Mouse (Mus musculus): ENCODE data around the gene Pmp22. TPM values are rescaled to one million over a fixed set of nuclear protein-coding genes. Genes with fewer than 3 reads are reported as not detected.

Pmp22 gene
- polyA plus RNA-seq, 1 experiment from 2014 or later, result 119 TPM

DNA sequence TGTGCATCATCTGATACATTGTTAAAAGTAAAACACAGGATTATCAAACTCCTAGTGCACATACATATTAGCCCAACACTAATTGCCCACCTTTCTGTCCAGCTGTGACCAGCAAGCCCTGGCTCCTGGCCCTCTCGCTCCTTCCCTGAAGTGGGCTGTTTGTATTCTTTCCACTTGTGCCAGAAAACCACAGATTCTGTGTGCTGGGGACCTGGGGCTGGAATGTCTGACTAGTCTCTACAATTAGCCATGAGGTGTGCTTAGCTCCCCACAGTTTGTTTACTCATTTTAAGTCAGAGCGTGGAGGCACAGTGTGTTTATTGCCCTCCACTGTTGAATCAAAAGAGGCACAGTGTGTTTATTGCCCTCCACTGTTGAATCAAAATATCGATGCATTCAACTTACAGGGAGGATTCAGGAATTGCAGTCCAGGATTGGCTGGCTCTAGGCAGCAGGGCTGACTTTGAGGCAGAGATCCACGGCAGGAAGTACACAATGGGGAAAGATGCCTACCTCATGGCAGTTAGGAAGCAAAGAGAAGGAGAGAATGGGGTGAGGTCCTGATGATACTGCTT, 5.9 kb upstream of the Pmp22 start:
- ATAC-seq (replicated peaks; ENCODE audit: extremely low read depth, insufficient read depth, low FRiP score), result no peak
- H3K36me3 ChIP-seq (ENCODE audit: control insufficient read depth, insufficient read depth), result no peaks in the 10 kb centered on the region

DNA sequence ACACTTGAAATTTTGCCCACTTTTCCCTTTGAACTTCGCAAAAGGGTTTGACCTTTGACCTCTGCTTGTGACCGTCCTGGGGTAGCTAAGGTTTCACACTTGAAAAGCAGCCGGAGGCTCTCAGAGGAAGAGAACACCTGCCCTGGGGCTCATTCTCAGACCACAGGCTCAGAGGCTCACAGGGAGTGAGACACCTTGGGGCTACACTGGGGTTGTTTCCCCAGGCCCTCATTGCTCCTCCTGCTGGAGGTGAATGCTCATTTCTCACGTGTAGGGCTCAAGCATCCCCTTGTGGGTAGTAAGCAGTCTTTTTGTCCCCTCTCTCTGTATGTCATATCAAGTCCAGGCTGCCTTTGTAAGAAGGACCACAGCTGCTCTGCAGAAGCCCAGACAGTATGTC, 4.5 kb upstream of the Pmp22 start:
- peaks cover 14% of the 10 kb centered on the region for H3K4me1 ChIP-seq (ENCODE audit: control insufficient read depth, insufficient read depth, low read length)
- H3K9me3 ChIP-seq (replicated peaks; ENCODE audit: control insufficient read depth, low read length), result no peaks in the 10 kb centered on the region
- H3K9ac ChIP-seq (ENCODE audit: low read length), result no peak overlapping the region
- H3K4me3 ChIP-seq (ENCODE audit: low read length), result no peak overlapping the region
- WGBS, result 23% methylated on average over 4 of the region's 4 CpGs
- no peaks in the 10 kb centered on the region for H3K36me3 ChIP-seq (ENCODE audit: control insufficient read depth, insufficient read depth)
- no peak overlapping the region for H3K4me2 ChIP-seq (ENCODE audit: low read depth, low read length)
- 0 out of 2 replicates have a peak, but pooled peaks have one; percentile 8 for ATAC-seq (replicated peaks; ENCODE audit: extremely low read depth, insufficient read depth, low FRiP score)
- no peak overlapping the region for H3K27ac ChIP-seq (ENCODE audit: low read length)
- H3K27me3 ChIP-seq (ENCODE audit: control insufficient read depth, insufficient read depth, low read length), result no peaks in the 10 kb centered on the region

More for the DNA sequence above, 5.9 kb upstream of the Pmp22 start:
- Histone ChIP-seq H3K9ac (ENCODE audit: low read length) (no peak overlapping the region), H3K27ac (ENCODE audit: low read length) (no peak overlapping the region), H3K4me1 (ENCODE audit: control insufficient read depth, insufficient read depth, low read length) (peaks cover 16% of the 10 kb centered on the region), H3K4me2 (ENCODE audit: low read depth, low read length) (no peak overlapping the region), H3K4me3 (ENCODE audit: low read length) (no peak overlapping the region), H3K27me3 (ENCODE audit: control insufficient read depth, insufficient read depth, low read length) (no peaks in the 10 kb centered on the region), H3K9me3 (replicated peaks; ENCODE audit: control insufficient read depth, low read length) (no peaks in the 10 kb centered on the region)
- 83% methylated on average over 4 of the region's 4 CpGs for WGBS

DNA sequence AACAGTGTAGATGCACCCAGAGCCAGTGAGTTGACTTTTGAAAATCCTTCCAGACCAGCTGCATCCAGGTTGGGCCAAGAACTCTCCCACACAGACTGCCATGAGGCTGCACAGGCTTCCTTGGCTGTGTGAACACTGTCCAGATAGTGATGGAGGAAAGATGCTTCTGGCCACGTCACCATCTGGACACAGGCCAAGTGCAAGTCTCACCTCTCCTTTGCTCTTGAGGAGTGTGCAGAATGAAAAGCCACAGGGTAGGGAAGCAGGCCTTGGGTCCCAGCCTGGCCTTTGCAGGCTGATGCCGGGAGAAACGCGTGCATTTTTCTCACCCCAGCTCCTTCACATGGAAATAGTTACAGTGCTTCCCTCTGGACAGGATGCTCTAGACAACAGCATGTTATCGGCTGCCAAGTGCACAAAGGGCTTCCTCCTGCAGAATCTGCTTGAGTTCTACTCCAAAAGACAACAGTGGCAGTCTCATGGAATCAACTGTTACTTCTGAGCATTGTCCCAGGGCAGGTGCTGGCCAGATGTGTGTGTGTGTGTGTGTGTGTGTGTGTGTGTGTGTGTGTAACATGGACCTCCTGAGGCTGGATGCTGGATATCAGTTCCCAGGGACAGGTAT, 2.8 kb upstream of the Pmp22 start:
- 45% methylated on average over 5 of the region's 5 CpGs for WGBS
- Histone ChIP-seq H3K9me3 (replicated peaks; ENCODE audit: control insufficient read depth, low read length) (no peaks in the 10 kb centered on the region), H3K4me3 (ENCODE audit: low read length) (no peak overlapping the region), H3K9ac (ENCODE audit: low read length) (no peak overlapping the region), H3K27ac (ENCODE audit: low read length) (peak overlapping the region; percentile 47; the same call in 1 of the 2 replicates), H3K36me3 (ENCODE audit: control insufficient read depth, insufficient read depth) (no peaks in the 10 kb centered on the region), H3K4me2 (ENCODE audit: low read depth, low read length) (no peak overlapping the region), H3K4me1 (ENCODE audit: control insufficient read depth, insufficient read depth, low read length) (peaks cover 21% of the 10 kb centered on the region), H3K27me3 (ENCODE audit: control insufficient read depth, insufficient read depth, low read length) (no peaks in the 10 kb centered on the region)
- peak; percentile 23; the same call in 1 of the 2 replicates for ATAC-seq (replicated peaks; ENCODE audit: extremely low read depth, insufficient read depth, low FRiP score)

DNA sequence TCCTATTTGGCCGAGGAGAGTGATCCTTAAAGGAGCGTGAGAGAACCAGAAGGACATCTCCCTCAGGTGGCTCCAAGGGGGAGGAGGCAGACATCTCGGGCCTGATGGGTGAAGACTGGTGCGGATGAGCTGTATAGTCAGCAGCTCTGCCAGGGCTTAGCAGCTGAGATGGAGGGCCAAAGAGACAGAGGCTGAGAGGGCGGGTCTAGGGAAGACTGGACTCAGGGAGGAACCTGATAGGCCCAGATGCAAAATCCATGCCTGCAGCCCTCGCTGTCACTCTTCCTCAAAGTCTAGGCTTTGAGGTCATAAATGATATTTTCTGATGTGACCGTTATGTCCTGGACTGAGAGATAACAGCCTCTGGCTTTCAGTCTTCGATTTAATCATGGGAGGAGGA, 1.8 kb upstream of the Pmp22 start:
- no peaks in the 10 kb centered on the region for H3K36me3 ChIP-seq (ENCODE audit: control insufficient read depth, insufficient read depth)
- H3K27me3 ChIP-seq (ENCODE audit: control insufficient read depth, insufficient read depth, low read length), result no peaks in the 10 kb centered on the region
- H3K9me3 ChIP-seq (replicated peaks; ENCODE audit: control insufficient read depth, low read length), result no peaks in the 10 kb centered on the region
- no peak overlapping the region for H3K27ac ChIP-seq (ENCODE audit: low read length)
- no peak for ATAC-seq (replicated peaks; ENCODE audit: extremely low read depth, insufficient read depth, low FRiP score)
- no peak overlapping the region for H3K9ac ChIP-seq (ENCODE audit: low read length)
- no peak overlapping the region for H3K4me2 ChIP-seq (ENCODE audit: low read depth, low read length)
- H3K4me3 ChIP-seq (ENCODE audit: low read length), result no peak overlapping the region
- H3K4me1 ChIP-seq (ENCODE audit: control insufficient read depth, insufficient read depth, low read length), result peaks cover 21% of the 10 kb centered on the region
- WGBS, result 76% methylated on average over 8 of the region's 8 CpGs

DNA sequence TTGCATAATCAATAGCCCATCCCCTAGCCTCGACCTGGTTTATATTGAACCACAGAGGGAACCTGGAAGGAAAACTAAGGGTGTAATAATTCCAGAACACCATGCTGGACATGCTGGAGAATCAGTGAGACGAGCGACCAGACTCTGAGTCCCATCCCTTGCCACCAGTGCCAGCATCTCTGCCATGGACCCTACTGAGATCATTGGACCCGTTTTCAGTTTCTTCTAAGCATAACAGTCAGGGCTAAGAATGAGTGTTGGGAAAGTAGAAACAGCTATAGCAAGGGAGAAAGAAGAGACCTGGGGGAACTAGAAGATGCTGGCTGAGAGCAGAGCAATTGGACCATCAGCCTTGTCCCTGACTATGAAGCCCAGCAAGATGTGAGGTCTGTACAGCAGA, 1.3 kb upstream of the Pmp22 start:
- no peak overlapping the region for H3K4me2 ChIP-seq (ENCODE audit: low read depth, low read length)
- no peaks in the 10 kb centered on the region for H3K36me3 ChIP-seq (ENCODE audit: control insufficient read depth, insufficient read depth)
- 81% methylated on average over 4 of the region's 4 CpGs for WGBS
- no peaks in the 10 kb centered on the region for H3K9me3 ChIP-seq (replicated peaks; ENCODE audit: control insufficient read depth, low read length)
- ATAC-seq (replicated peaks; ENCODE audit: extremely low read depth, insufficient read depth, low FRiP score), result no peak
- H3K27ac ChIP-seq (ENCODE audit: low read length), result no peak overlapping the region
- no peak overlapping the region for H3K9ac ChIP-seq (ENCODE audit: low read length)
- H3K27me3 ChIP-seq (ENCODE audit: control insufficient read depth, insufficient read depth, low read length), result no peaks in the 10 kb centered on the region
- H3K4me1 ChIP-seq (ENCODE audit: control insufficient read depth, insufficient read depth, low read length), result peaks cover 21% of the 10 kb centered on the region
- H3K4me3 ChIP-seq (ENCODE audit: low read length), result no peak overlapping the region

DNA sequence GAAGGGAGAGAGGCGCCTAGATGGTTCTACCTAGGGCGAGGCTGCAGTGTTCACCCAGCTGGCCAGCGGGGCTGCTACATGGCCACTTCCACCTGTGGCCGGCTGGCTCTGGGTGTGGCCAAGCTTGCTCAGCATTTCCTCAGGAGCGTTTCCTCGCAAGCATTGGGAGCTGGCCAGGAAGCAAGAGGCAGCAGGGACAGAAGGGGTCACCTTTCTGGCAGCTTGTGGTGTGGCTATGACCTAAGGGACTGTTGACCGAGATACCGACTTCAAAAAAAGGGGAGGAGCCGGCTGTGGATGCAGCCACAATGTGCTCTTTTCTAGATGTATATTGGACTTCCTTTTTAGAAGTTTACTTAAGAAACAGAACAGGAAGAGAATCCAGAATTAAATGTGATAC, 593 bp downstream of the Pmp22 start:
- Histone ChIP-seq H3K4me3 (ENCODE audit: low read length) (peak overlapping the region; percentile 9; the same call in 1 of the 2 replicates), H3K4me1 (ENCODE audit: control insufficient read depth, insufficient read depth, low read length) (peaks cover 25% of the 10 kb centered on the region), H3K27ac (ENCODE audit: low read length) (peak overlapping the region; percentile 37), H3K36me3 (ENCODE audit: control insufficient read depth, insufficient read depth) (no peaks in the 10 kb centered on the region; the same call in 1 of the 2 replicates), H3K9ac (ENCODE audit: low read length) (no peak overlapping the region), H3K9me3 (replicated peaks; ENCODE audit: control insufficient read depth, low read length) (no peaks in the 10 kb centered on the region), H3K27me3 (ENCODE audit: control insufficient read depth, insufficient read depth, low read length) (no peaks in the 10 kb centered on the region), H3K4me2 (ENCODE audit: low read depth, low read length) (peak overlapping the region; percentile 63)
- 27% methylated on average over 9 of the region's 9 CpGs for whole genome bisulfite sequencing
- ATAC-seq (replicated peaks; ENCODE audit: extremely low read depth, insufficient read depth, low FRiP score), result no peak

DNA sequence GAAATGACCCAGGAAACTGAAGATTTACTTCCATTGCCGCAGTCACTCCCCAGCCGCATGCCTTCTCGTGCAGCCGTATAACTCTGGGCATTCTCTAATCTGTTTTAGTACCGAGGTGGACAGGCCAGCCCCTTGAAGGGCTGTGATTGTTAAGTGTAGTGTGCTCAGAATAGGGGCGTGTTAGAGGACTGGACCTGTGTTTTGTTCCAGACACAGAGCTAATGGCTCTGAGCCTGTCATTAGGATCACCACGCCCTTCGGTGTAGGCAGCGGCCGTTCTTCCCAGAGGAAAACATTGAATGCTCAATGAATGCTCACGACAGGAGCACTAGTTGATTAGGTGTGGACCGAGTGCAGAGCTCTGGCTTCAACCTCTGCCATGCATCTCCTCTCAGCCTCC, 1.1 kb downstream of the Pmp22 start:
- H3K4me2 ChIP-seq (ENCODE audit: low read depth, low read length), result peak overlapping the region; percentile 63
- 16% methylated on average over 12 of the region's 12 CpGs for WGBS
- peaks cover 28% of the 10 kb centered on the region for H3K4me1 ChIP-seq (ENCODE audit: control insufficient read depth, insufficient read depth, low read length)
- ATAC-seq (replicated peaks; ENCODE audit: extremely low read depth, insufficient read depth, low FRiP score), result no peak
- no peaks in the 10 kb centered on the region for H3K9me3 ChIP-seq (replicated peaks; ENCODE audit: control insufficient read depth, low read length)
- no peaks in the 10 kb centered on the region for H3K27me3 ChIP-seq (ENCODE audit: control insufficient read depth, insufficient read depth, low read length)
- H3K36me3 ChIP-seq (ENCODE audit: control insufficient read depth, insufficient read depth), result peaks cover 4% of the 10 kb centered on the region; the same call in 1 of the 2 replicates
- H3K4me3 ChIP-seq (ENCODE audit: low read length), result no peak overlapping the region
- H3K27ac ChIP-seq (ENCODE audit: low read length), result no peak overlapping the region
- H3K9ac ChIP-seq (ENCODE audit: low read length), result 0 out of 2 replicates have a peak overlapping the region, but pooled peaks have one; percentile 4

DNA sequence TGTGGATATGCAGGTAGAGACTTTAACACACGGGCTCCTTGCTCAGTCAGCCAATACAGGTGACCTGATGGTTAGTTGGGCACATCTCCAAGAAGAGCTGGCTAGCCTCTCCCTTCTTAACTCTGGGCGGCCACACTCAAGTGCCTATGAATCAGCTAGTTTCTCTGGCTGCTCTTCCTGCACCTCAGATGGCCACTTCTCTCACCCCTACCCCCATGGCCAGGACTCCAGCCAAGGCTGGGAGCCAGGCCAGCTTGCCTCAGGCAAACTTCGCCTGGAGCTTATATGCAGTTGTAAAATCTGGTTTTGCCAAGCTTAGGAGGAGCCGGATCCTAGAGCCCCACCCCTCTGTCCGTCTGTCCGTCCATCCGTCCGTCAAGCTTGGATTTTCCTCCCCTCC, 1.7 kb downstream of the Pmp22 start:
- 26% methylated on average over 8 of the region's 8 CpGs for WGBS
- Histone ChIP-seq H3K4me3 (ENCODE audit: low read length) (peak overlapping the region; percentile 76), H3K4me2 (ENCODE audit: low read depth, low read length) (peak overlapping the region; percentile 63), H3K27me3 (ENCODE audit: control insufficient read depth, insufficient read depth, low read length) (no peaks in the 10 kb centered on the region), H3K36me3 (ENCODE audit: control insufficient read depth, insufficient read depth) (peaks cover 4% of the 10 kb centered on the region; the same call in 1 of the 2 replicates), H3K4me1 (ENCODE audit: control insufficient read depth, insufficient read depth, low read length) (peaks cover 35% of the 10 kb centered on the region), H3K9ac (ENCODE audit: low read length) (peak overlapping the region; percentile 88), H3K27ac (ENCODE audit: low read length) (peak overlapping the region; percentile 92), H3K9me3 (replicated peaks; ENCODE audit: control insufficient read depth, low read length) (no peaks in the 10 kb centered on the region)
- ATAC-seq (replicated peaks; ENCODE audit: extremely low read depth, insufficient read depth, low FRiP score), result no peak

DNA sequence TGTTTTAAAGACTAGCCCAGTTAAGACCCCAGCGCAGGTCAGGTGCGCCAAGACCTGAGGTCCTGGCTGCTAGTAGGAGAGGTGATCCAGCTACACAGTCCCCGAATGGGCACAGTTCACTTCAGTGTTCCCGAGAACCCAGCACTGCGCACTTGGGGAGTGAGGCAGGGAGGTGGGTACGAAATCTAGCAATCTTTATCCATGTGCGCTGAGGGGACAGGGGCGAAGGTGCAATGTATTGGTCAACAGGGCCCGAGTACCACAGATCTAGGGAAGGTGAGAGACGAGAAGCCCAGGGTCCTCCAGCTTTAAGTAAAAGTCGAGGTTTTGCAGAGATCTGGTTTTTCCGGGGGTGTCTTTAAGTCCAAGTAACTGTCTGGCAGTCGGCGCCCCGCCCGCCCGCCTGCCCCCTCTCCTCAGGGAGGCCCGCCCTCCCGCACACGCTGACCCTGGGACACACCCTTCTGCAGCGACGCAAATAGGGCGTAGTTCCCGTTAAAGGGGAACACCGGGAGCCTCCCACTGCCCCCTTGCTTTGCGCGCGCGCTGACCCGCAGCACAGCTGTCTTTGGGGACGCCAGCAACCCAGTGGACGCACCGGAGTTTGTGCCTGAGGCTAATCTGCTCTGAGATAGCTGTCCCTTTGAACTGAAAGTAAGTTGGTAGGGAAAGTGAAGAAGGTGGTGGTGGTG, 2.4 kb downstream of the Pmp22 start:
- Histone ChIP-seq H3K36me3 (ENCODE audit: control insufficient read depth, insufficient read depth) (peaks cover 4% of the 10 kb centered on the region; the same call in 1 of the 2 replicates), H3K9me3 (replicated peaks; ENCODE audit: control insufficient read depth, low read length) (no peaks in the 10 kb centered on the region), H3K4me3 (ENCODE audit: low read length) (peak overlapping the region; percentile 76), H3K9ac (ENCODE audit: low read length) (peak overlapping the region; percentile 88), H3K27ac (ENCODE audit: low read length) (peak overlapping the region; percentile 92), H3K4me2 (ENCODE audit: low read depth, low read length) (peak overlapping the region; percentile 63), H3K27me3 (ENCODE audit: control insufficient read depth, insufficient read depth, low read length) (no peaks in the 10 kb centered on the region), H3K4me1 (ENCODE audit: control insufficient read depth, insufficient read depth, low read length) (peaks cover 35% of the 10 kb centered on the region)
- 4% methylated on average over 33 of the region's 33 CpGs for WGBS
- peak; percentile 35; the same call in 1 of the 2 replicates for ATAC-seq (replicated peaks; ENCODE audit: extremely low read depth, insufficient read depth, low FRiP score)

Data from heart, embryonic 16.5 days (tissue).